Mouse (Mus musculus): ENCODE measurements around the gene Armh3.
A peak's percentile ranks its signal among the peaks of the same experiment; 100 is the strongest.
"Not testable (repeated sequence)": the region's sequence is repeated elsewhere in the genome, so short reads cannot be mapped to it uniquely, and the experiment has no call there.

The Armh3 gene

DNA sequence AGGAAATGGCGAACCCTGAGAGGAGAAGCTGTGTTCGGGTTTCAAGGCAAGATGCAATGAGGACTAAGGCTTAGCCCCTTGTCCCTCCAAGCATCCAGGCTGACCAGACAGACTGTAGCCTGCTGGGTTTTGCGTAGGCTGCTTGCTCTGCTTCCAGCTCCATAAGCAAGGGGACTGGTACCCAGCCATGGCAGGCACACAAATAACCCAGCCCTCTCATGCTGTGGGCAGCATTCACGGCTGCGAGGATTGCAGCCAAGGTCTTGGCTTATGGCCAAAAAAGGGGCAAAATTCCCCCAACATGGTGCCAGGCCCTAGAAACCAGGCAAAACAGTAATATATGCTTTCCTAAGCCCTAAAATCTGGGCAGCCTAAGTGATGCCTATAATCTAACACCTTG lies 176.5 kb downstream of the Armh3 start:
- no peak for DNase-seq (ENCODE audit: low spot score)

DNA sequence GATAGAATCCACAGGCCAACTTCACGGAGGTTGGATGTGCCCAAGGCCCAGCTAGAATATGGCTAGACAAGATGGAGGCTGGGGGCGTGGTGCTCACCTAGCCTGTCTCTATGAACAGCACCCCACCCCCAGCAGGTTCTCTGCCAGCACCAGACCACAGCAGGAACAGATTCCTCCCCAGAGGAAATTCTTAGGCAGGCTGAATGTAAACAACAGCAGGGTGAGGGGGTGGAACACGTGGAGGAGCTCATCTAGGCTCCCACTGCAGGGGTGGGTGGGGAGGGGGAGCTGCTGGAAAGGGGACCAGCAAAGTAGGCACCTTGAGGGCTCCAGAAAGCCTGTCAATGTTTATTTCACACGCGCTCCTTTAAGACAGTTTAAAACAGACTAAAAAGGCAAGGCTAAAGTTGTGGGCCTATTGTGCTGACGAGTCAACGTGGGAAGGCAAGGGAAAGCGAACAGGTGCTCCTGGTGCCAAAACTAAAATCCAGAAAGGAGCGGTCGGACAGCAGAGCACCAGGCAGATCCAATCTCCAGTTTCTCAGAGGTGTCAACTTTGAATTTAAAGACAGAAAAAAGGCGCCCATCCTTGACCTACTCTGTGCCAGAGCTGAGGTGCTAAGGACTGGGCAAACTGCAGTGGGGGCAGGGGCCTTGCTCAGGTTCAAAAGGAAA lies 180.3 kb downstream of the Armh3 start:
- peak; percentile 54 for DNase-seq (ENCODE audit: low spot score)

DNA sequence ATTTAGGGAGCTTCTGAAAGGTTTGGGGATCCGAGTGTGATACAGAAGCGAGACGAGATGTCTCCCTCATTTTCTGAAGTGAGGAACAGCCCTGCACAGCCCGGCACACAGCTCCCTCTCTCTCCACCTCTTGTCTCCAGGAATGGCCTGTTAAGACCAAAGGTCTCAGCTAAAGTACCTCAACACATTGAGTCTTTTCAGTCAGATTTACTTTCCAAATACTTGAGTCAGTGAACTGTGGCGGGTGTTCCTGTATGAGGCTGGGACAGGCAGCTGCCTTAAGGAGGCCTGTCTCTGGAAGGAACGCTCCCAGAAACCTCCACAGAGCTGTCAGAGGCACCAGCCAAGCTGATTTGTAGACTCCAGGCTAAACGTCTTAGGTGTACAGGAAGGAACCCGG lies 181.6 kb downstream of the Armh3 start:
- DNase-seq (ENCODE audit: low spot score), result no peak

DNA sequence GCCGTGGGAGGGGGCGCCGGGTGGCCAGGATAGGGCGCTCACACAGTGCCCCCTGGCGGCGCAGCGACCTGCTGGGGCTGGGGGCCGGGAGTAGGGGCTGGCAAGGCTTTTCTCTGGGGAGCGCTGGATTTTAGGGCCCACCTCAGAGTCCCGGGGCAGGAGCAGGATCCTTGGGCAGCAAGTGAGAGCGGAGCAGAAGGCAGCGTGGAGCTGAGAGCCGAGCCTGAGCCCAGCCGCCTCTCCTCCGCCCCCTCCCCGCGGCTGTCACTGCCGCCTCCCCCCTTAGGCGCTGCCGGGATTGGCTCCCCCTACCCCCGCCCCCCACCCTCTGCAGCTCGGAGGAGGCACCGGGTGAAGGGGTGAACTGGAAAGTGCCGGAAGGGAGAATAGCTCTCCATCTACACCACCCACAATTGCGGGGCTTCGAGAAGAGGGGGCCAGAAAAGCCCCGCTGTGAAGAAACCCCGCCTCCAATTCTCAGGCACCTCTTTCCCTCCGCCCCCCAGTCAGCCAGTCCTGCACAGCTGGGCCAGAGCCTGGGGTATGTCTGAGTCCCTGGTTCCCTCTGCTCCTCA lies 182.4 kb downstream of the Armh3 start, which contains the start of gene Kcnip2:
TSS of gene Kcnip2 (minus strand) at position 231 of the 575 bp plus-strand sequence.
- DNase-seq (ENCODE audit: low spot score), result no peak

DNA sequence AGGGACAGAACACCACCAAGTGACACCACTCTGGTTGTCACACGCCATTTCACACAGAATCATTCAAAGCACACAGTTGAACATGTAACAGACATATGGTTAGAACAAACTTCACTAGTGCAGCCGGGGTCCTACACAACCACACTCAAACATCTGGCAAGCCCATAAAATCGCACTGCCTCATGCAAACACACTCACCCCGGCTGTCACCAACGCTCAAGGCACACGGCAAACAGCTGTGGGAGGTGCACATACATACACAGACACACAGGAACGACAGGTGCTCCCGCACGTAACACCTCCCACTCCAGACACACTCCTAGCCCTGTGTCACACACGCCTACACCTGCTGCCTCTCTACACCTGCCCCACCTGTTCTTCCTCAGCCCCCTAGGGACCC lies 183.1 kb downstream of the Armh3 start:
- DNase-seq (ENCODE audit: low spot score), result no peak

DNA sequence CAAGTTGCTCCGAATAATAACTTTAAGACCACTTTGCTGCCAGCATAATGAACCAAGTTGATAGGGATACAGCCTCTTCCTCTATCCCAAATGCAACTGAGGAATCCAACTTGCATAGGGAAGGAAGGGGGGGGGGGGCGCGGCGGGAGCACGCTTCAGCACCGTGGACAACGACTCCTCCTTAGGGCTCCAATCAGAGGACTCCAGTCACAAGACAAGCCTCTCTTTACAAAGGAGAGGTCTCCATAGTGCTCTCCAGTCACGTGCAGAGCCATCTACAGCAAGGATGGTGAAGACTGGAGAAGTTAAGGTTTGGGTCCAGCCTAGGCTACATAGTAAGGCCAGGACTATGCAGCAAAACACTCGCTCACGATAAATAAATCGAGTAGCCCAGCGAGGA lies 184.5 kb downstream of the Armh3 start:
- DNase-seq (ENCODE audit: low spot score), result no peak

DNA sequence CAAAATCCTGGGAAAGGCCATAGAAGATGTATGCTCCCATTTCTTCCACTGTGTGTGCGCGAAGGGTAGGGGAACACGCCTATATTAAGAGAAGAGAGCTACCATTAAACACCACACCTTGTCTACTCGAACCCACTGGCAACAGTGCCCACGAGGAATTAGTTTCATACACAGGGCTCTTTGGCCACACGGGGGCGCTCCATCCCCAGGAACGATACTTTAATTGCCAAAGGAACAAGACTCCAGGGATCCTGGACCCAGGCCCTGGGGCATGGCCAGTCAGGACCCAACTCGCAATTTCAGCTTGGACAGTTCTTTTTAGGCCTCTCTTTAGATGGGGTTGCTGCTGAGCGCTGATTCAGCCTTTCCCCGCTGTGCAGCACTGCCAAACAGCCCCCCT lies 185.0 kb downstream of the Armh3 start:
- peak; percentile 83 for DNase-seq (ENCODE audit: low spot score)

DNA sequence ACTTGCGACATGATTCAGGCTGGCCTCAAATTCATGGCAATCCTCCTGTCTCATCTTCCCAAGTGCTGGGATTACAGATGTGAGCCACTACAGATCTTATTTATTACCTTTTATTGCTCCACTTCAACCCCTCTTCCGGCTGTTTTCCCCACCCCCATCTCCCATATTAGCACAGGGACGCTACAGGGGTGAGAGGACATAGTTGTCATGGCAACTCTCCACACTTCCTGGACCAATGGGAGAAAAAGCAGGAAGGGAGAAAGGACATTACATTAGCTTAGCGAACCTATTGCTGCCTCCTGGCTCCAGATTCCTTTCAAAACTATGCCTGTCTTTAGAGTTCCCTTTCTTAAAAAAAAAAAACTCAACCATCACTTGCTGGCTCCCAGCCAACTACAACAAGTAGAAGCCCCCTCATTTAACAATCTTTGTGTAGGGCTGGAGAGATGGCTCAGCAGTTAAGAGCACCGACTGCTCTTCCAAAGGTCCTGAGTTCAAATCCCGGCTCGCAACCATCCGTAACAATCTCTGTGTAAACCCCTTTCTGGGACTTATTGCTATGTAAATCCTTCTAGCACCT lies 185.5 kb downstream of the Armh3 start:
- no peak for DNase-seq (ENCODE audit: low spot score)

DNA sequence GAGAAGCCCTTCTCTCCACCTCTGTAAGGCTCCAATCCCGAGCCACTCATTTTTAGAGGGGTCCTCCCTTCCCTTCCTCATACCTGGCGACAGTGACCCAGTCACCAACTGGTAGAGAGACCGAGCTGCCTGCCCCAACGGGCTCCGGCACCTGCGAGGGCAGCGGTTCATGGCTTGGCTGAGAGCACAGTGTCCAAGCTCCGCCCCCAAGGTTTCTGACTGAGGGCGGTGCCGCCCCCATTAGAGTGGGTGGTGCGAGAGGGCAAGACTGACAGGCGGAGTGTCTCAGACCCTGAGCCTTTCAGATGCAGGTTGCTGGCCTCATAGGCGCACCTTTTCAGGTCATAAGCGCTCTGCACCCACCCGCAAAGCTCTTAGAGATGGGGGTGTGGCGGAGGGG lies 186.2 kb downstream of the Armh3 start:
- DNase-seq (ENCODE audit: low spot score), result peak; percentile 68

DNA sequence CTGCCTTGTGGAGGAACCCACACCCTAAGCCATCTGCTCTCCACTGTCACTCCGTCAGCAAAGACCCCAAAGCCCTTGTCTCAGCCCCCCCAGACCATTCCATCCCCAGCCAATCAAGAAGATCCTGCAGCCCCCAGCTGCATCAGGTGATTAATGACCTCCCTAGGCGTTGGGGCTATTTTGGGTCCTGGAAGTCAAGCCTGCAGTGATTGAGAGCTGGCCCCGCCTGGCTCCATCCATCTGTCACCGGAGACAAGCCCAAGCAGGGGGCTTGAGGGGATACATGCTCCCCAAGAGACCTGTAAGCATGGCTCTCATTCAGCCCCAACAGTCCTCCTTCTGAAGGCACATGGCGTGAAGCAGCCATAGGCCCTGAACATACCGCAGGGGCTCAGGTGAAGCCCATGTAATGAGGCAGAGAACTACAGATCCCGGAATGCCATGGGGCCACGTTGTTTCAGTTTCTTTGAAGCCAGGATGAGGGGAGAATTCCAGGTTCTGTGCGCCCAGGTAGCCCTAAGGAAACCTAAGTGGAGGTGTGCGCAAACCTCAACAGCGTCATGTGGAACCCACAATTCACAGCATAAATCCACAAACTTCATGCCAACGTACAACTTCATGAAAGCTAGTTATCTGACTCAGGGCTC lies 187.1 kb downstream of the Armh3 start:
- no peak for DNase-seq (ENCODE audit: low spot score)

DNA sequence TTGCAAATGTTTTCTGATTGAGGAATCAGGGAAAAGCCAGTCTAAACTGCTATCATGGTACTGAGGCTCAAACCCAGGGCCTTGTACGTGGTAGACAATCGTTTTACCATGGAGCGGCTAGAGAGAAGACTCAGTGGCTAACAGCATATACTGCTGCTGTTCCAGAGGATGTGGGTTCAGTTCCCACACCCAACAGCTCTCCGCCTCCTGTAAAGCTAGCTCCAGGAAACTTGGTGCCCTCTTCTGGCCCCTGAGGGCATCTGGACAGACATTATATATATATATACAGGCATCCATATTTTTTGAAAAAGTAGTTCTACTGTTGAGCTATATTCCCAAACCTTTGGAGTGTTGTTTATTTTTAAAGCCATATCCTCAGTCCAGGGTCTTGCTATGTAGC lies 190.6 kb downstream of the Armh3 start:
- DNase-seq (ENCODE audit: low spot score), result no peak

DNA sequence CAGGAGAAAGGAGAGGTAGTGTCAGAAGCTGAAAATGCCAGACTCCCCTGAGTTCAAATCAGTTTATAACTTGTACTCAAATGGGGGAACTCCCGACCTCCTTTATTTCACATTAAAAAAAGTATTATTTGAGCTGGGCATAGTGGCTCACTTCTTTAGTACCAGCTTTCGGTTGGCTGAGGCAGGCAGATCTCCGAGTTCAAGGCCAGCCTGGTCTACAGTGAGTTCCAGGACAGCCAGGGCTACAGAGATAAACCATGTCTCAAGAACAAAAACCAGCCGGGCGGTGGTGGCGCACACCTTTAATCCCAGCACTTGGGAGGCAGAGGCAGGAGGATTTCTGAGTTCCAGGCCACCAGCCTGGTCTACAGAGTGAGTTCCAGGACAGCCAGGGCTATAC lies 192.5 kb downstream of the Armh3 start:
- DNase-seq (ENCODE audit: low spot score), result not testable (repeated sequence)

DNA sequence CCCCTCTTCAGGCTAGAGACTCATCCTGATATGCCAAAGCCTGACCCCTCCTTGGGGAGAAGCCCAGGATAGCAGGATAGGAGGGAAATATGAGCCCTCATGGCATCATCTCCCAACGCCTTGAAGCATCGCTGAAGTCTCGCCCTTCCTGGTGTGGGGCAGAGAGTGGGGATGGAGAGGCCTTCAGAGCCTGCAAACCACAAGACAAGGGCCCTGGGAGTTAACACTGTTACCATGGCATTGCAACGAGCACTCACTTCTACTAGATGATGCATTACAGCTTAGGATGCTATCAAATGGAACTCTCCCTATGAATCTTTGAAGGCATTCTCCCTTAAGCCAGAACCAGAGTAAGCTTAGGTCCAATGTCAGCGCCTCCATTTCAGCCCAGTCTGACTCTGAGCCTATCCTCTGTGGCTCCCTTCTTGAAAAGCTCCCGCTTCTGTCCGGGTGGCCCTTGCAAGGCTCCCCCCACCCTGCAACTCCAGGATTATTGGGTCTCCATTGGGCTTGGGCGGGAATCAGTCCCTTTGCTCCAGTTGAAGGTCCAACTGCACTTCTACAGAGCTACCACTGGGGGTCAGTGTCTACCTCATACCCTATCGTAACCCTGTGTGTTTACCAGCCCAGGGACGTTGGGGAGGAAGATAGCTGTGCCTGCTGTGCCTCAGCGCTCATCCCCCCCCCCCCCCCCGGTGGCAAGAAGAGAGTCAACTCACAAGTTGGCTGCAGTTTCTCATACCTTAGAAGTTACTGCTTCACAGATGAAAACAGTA lies 193.5 kb downstream of the Armh3 start:
- no peak for DNase-seq (ENCODE audit: low spot score)

DNA sequence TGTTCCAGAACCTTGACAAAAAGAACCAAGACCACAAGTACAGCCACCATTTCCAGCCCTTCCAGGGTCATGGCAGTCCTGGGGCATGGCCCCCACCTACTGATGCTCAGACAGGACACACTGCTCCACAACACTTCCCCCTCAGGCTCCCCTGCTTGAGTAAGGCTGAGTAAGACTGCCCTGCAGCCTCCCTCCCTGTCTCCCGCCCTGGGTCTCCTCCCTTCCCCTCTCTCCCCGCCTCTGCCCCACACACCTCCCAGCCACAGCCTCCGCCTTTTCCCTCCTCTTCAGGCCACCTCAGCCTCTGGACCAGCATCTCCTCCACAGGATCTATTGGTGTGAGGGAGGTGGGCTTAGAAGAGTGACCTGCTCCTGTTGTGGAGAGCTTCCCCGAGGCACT lies 194.9 kb downstream of the Armh3 start:
- no peak for DNase-seq (ENCODE audit: low spot score)

DNA sequence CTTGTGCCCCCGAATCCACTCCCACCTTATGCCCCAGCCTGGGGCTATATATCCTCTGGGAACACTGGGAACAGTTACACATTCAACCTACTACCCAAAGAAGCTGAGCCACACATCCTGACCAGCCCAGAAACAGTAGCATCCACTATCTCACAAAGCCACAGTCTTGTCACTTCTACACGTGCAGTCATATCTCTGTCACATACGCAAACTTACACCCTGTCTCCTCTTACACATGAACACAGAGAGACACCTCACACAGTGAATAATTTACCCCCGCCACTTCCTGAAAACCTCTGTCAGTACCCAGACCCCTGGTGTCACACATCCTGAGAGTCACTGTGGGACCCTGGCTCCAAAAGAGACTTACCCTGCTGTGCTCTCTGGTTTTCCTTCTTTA lies 195.6 kb downstream of the Armh3 start:
- no peak for DNase-seq (ENCODE audit: low spot score)

DNA sequence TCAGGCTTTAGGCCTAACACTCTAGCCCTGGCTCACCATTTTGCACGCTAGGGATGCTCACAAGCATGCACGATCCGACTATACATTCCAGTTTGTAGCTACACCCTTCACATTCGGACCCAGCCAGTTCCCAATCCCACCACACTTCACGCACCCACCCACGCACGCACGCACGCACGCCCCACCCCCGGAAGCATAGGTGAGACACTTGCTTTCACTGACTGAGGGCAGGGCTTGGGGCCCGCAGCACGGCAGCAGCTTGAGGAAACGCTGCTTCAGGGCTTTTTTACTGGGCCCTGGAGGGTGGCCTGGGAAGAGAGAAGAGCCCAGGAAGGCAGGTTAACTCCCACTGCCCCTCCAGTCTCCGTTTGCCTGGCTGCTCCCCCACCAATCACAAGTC lies 201.4 kb downstream of the Armh3 start:
- DNase-seq (ENCODE audit: low spot score), result no peak

DNA sequence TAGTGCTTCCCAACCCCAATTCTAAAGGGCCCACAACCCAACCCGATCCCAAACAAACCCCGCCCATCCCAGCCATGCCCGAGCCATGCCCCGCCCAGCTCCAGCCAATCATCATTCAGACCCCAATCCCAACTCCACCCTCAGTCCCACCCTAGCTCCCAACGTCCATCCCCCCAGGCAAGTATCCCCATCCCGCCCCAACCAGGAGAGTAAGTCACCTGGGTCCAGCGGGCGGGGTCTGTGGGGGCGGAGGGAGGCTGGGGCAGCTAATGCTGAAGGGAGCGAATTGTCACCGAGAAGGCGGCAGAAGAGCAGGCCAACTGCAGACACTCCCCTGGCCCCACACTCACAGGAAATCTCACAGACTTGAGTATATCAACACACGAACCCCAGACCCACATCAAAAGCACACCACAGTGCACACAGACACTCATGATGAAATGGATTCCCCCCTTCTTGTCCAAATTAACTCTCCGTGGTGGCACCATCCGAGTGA lies 202.2 kb downstream of the Armh3 start:
- DNase-seq (ENCODE audit: low spot score), result peak; percentile 59

DNA sequence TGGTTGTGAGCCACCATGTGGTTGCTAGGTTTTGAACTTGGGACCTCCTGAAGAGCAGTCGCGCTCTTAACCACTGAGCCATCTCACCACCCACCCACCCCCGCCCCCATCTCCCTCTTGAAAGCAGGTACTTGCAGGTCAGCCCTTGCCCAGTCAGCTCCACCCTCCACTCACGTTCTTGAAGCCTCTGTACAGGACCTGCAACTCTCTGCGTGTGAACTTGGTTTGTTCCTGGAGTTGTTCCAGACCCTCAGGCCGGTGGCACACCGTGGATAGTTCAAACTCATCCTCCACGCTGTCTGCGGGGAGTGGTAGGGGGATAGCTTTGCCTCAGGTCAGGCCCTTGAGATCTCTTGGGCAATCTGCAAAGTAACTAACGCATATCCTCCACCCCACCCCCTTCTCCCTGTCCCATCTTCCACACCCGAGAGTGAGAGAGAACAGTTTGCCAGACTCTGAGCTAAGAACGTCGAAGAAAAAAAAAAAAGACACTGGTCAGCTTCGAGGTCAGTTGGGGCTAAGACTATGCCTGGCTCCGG lies 202.8 kb downstream of the Armh3 start:
- DNase-seq (ENCODE audit: low spot score), result no peak

DNA sequence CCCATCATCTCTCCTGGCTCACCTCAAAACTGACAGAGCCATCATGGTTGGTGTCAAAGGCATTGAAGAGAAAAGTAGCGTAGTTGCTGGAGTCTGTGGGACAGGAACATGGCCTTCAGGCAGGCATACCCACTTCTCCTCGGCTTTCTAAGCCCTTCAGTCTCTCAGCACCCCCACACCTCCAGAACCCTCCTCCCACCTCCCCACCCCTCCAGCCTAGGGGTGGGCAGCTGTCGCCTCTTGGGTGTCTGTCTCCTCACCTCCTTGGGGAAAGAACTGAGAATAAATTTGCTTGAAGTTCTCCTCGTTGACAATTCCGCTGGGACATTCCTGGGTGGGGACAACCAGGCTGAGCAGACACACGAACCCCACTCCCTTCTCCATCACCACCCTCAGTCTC lies 203.6 kb downstream of the Armh3 start:
- DNase-seq (ENCODE audit: low spot score), result no peak

DNA sequence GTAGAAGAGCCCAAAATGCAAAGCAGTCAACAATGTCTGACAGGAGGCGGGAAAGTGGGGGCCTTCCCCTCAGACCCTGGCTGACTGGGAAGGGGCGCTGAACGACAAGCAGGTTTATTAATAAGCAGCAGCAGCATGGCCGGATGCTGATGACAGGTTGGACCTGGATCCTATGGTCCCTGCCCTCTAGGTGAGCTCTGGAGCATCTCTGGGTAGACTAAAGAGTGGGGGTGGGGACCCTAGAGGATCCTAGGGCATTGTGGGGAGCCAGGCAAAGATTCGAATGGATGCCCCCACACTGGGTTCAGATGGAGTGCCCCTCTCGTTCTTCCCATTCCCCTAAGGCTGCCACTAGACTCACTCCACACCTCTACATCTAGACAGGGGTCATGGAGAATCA lies 205.9 kb downstream of the Armh3 start:
- DNase-seq (ENCODE audit: low spot score), result no peak

DNA sequence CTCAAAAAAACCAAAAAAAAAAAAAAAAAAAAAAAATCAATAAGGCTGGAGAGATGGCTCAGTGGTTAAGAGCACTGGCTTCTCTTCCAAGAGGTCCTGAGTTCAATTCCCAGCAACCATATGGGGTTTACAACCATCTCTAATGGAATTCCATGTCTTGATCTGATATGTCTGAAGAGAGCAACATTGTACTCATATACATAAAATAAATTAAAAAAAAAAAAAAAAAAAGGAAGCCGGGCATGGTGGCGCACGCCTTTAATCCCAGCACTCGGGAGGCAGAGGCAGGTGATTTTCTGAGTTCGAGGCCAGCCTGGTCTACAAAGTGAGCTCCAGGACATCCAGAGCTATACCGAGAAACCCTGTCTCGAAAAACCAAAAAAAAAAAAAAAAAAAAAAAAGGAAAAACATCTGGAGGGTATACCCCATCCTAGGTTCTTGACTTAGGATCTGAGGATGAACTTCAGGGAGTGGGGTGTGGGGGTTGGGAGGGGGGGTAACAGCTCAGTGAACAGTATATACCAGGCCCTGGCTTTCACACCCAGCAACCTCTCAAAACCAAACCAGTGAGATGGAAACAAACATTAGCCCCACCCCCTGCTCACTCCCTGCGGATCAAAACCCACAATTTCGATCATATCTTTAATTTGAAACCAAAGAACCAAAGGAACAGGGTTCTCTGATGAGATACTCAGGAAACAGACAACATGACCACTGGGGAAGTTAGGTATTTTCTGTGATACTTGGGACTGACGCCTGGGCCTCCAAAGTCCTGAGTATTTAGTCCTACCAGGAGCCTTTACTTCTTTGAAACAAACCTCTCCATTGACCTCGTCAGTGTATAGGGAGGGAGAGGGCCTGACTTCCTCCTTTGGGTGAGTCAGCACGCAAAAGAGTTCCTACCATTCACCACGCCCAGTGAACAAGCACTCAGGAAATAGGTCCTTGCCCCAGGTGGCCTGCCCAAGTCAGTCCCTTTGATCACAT lies 208.1 kb downstream of the Armh3 start:
- peak; percentile 83 for DNase-seq (ENCODE audit: low spot score)
